Mouse (Mus musculus) testis, adult 2 months (tissue): ENCODE measurements around the gene Tada2b.

ENCODE experiments used
- CTCF ChIP-seq: fragments of 200-500 bp; IDR thresholded peaks from 2 replicates; pipeline ENCODE4 v1.5.1; 2012; ENCODE audit warnings: low read depth, mild to moderate bottlenecking, inconsistent platforms, low read length, moderate library complexity; ENCODE audit not compliant: control insufficient read depth, insufficient read depth, insufficient replicate concordance
- POLR2A ChIP-seq: fragments of 200-500 bp; IDR thresholded peaks from 2 replicates; pipeline ENCODE4 v1.6.1; 2012; ENCODE audit warnings: low read depth, mild to moderate bottlenecking, inconsistent platforms, low read length, moderate library complexity; ENCODE audit not compliant: control insufficient read depth

DNA sequence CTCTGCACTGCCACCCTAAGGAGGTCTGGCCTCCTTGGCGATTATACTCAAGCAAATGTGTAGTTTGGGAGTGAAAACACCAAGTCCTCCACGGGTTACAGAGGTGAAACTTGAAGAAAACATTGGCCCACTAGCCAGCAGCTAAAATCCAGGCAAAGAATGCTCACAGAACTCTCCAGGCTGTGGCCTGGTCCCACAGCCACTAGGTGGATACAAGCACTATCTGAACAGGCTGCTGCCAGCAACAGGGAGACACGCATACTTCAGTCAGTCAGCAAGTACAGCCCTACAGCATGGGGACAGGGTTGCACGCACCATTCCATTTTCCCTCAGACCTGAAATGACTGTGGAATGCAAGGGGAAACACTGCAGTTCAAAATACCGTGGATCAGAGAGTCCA is 42.2 kb upstream of the Tada2b start:
- TF ChIP-seq POLR2A, result no peak
- peak; percentile 51; the same call in 1 of the 2 replicates for TF ChIP-seq CTCF
